Mouse (Mus musculus) liver, embryonic 12.5 days (tissue): ENCODE results near the gene Olfr418. TPM values are rescaled to one million over a fixed set of nuclear protein-coding genes. Genes with fewer than 3 reads are reported as not detected.

ENCODE experiments used
- polyA plus RNA-seq: library from polyadenylated mRNA; unstranded; fragments of >200 nt; fragmentation: Nextera tagmentation; extraction: Ambion mirVana; gene quantifications from 2 replicates; pipeline ENCODE4 v1.2.1, GENCODE M21; 2016

Olfr418 gene
- polyA plus RNA-seq, 1 experiment from 2014 or later, result not detected

Other genes with a start within 250 kb of the Olfr418 start
- not detected in 2 replicates for gene Olfr1408, start 128.6 kb upstream of the Olfr418 start, polyA plus RNA-seq
- not detected in 2 replicates for gene Olfr1406, start 75.4 kb upstream of the Olfr418 start, polyA plus RNA-seq
- not detected in 2 replicates for gene Olfr218, start 68.2 kb upstream of the Olfr418 start, polyA plus RNA-seq
- not detected in 2 replicates for gene Olfr1404, start 53.6 kb upstream of the Olfr418 start, polyA plus RNA-seq
- gene Fcer1a, start 38.8 kb upstream of the Olfr418 start, polyA plus RNA-seq, result 0.17 TPM in 1 of 2 replicates, not detected in the other
- not detected in 2 replicates for gene Mptx2, start 11.8 kb downstream of the Olfr418 start, polyA plus RNA-seq
- gene Ackr1, start 67.7 kb downstream of the Olfr418 start, polyA plus RNA-seq, result 54.2 and 56.5 TPM in 2 replicates
- gene Aim2, start 84.9 kb downstream of the Olfr418 start, polyA plus RNA-seq, result 2.8 and 4.0 TPM in 2 replicates
- gene Cadm3, start 101.7 kb downstream of the Olfr418 start, polyA plus RNA-seq, result 1.1 and 1.3 TPM in 2 replicates
- 0.04 and 0.35 TPM in 2 replicates for gene Ifi206, start 225.0 kb downstream of the Olfr418 start, polyA plus RNA-seq